Mouse (Mus musculus) bone marrow macrophage, adult 2 months (primary cell): ENCODE data around the gene Crb2.

Experiments used
- CTCF ChIP-seq: IDR thresholded peaks from 2 replicates; pipeline ENCODE4 v1.5.1; 2012; ENCODE audit warnings: low read depth, mild to moderate bottlenecking, low read length, moderate library complexity
- POLR2A ChIP-seq: IDR thresholded peaks from 2 replicates; pipeline ENCODE4 v1.6.1; 2012; ENCODE audit warnings: mild to moderate bottlenecking, low read depth, low read length, borderline replicate concordance

DNA sequence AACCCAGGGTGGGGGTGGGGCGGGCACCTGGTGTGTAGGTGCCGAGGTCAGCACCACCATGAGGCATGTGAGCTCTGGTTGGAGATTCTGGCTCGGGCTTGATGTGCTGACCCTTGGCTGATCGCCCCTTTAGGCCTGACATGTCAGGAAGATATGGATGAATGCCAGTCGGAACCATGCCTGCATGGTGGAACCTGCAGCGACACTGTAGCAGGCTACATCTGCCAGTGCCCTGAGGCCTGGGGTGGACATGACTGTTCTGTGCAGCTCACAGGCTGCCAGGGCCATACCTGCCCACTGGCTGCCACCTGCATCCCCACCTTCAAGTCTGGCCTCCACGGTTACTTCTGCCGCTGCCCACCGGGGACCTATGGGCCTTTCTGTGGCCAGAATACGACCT lies 13.9 kb downstream of the Crb2 start:
- TF ChIP-seq CTCF, result no peak
- TF ChIP-seq POLR2A, result no peak
